Mouse (Mus musculus): ENCODE data around the gene Ankrd17.

DNA sequence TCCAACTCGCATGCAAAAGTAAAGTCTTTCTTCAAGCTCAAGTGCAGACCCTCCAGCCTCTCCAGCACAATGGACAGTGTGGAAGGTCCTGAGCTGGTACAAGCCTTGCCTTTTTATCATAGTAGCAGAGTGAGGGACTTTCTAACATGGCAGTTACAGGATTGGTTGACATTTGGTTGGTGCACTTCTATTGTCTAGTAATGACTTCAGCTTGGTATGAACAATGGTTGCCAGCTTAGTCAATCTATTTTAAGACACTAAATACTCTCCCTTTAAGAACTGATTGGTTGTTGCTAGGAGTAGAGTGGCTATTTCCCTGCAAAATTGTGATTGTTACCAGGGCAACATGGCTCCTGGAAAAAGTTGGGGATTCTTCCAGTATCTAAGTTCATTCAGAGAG lies 188.3 kb downstream of the Ankrd17 start:
- TF ChIP-seq CTCF (IDR thresholded peaks at IDR 0.05; ENCODE audit: borderline replicate concordance, control insufficient read depth, extremely low read depth, insufficient read depth, low read length, poor library complexity): no peak
- TF ChIP-seq POLR2A (IDR thresholded peaks at IDR 0.05; ENCODE audit: control insufficient read depth, extremely low read depth, insufficient read depth, low read length, poor library complexity): no peak

Data from thymus, adult 2 months (tissue).